Mouse (Mus musculus): ENCODE measurements at regions not wholly inside any gene's neighbourhood (a gene's known extent, or its start where the extent isn't known, plus 50 kb on each side); places are given as distances from the start of the nearest gene placed in this dataset.

- no peak for TF ChIP-seq CTCF (IDR thresholded peaks at IDR 0.05; ENCODE audit: low read depth)
- TF ChIP-seq EP300 (IDR thresholded peaks at IDR 0.05; ENCODE audit: low read depth), result no peak
Measured at GRCm38 (mm10) chr6:98590989-98591388, 248.4 kb upstream of the Gm765 start.

All from liver, postnatal 0 days (tissue).